In genomic region chr6:94200910-94201309, GRCm38 (mm10) we compare ENCODE assay signal across 18 mouse cellular contexts.
A peak's percentile ranks its signal among the peaks of the same experiment; 100 is the strongest.
DNase-seq lines count a peak whose midpoint lies in the region; ATAC-seq and TF ChIP-seq lines count a peak whose summit lies in the region.
"Had no signal": no experiment of that assay in that cellular context is flagged by ENCODE, and none has a peak within 500 bp of the region (broad histone marks: within the 10 kb centered on the region; RNA-seq: fewer than 3 reads in every experiment).

No protein-coding gene starts in this region.

- DNase-seq in heart, adult 11 months, result no peak
- DNase-seq in 3T3-L1 (ENCODE audit: low read depth, low spot score) (peak; percentile 45), Patski (ENCODE audit: low read depth, low spot score) (peak; percentile 43)
- peak; percentile 24 for DNase-seq in lung, postnatal 10 days
- no peak for DNase-seq in retina, postnatal 1 day
- DNase-seq in cerebellum, adult 18-20 months, result no peak
- DNase-seq: adrenal gland, postnatal 14 days; cerebellum, adult 2 months; cerebellum, postnatal 10 days; forebrain, postnatal 0 days; gastrocnemius, postnatal 14 days; kidney, adult 11 months had no signal

- in situ Hi-C loops in Patski (cut with MboI; ENCODE audit: low pct_unique_long_range_greater_than_20kb), result no loop called here

- TF ChIP-seq CTCF in Patski (IDR thresholded peaks at IDR 0.05), result no peak

- no peak overlapping the region for H3K9ac ChIP-seq in heart, embryonic 12.5 days
- H3K9ac ChIP-seq: embryonic facial prominence, embryonic 12.5 days; forebrain, embryonic 12.5 days; forebrain, postnatal 0 days; hindbrain, embryonic 13.5 days had no signal

- no peak overlapping the region for H3K4me2 ChIP-seq in heart, embryonic 12.5 days
- H3K4me2 ChIP-seq: embryonic facial prominence, embryonic 12.5 days; forebrain, embryonic 12.5 days; hindbrain, embryonic 13.5 days had no signal

- H3K27ac ChIP-seq in heart, embryonic 12.5 days (ENCODE audit: poor library complexity, severe bottlenecking), result peak overlapping the region; percentile 30; the same call in 1 of the 2 replicates
- H3K27ac ChIP-seq: embryonic facial prominence, embryonic 12.5 days; forebrain, embryonic 12.5 days; hindbrain, embryonic 13.5 days; hindbrain, postnatal 0 days had no signal

- WGBS in heart, embryonic 12.5 days, result 17% methylated on average over 3 of the region's 3 CpGs

- H3K9me3 ChIP-seq in heart, embryonic 12.5 days (replicated peaks), result 0 out of 2 replicates have a peak, but pooled peaks cover 3% of the 10 kb centered on the region
- H3K9me3 ChIP-seq: embryonic facial prominence, embryonic 12.5 days; forebrain, embryonic 12.5 days; hindbrain, embryonic 13.5 days had no signal

- H3K4me1 ChIP-seq in heart, embryonic 12.5 days (replicated peaks), result peaks cover 60% of the 10 kb centered on the region

- no peaks in the 10 kb centered on the region for H3K27me3 ChIP-seq in heart, embryonic 12.5 days (replicated peaks)
- H3K27me3 ChIP-seq in Patski, result no peaks in the 10 kb centered on the region
- H3K27me3 ChIP-seq: embryonic facial prominence, embryonic 12.5 days; forebrain, embryonic 12.5 days; hindbrain, embryonic 13.5 days had no signal

- POLR2A ChIA-PET in Patski (lab: Charles Lee), result no interaction called here

- CTCF ChIA-PET in Patski (lab: Charles Lee), result no interaction called here

- ATAC-seq in heart, embryonic 12.5 days (ENCODE audit: insufficient number of reproducible peaks, low FRiP score), result no peak
- no peak for ATAC-seq in Patski
- ATAC-seq: activated CD4-positive, CD25-positive, alpha-beta regulatory T cell, adult 4 months; forebrain, postnatal 0 days; hindbrain, postnatal 0 days had no signal

- no peaks in the 10 kb centered on the region for H3K36me3 ChIP-seq in heart, embryonic 12.5 days
- H3K36me3 ChIP-seq: embryonic facial prominence, embryonic 12.5 days; forebrain, embryonic 12.5 days; hindbrain, embryonic 13.5 days had no signal

- H3K4me3 ChIP-seq in heart, embryonic 12.5 days, result no peak overlapping the region
- H3K4me3 ChIP-seq: embryonic facial prominence, embryonic 12.5 days; forebrain, embryonic 12.5 days; hindbrain, embryonic 13.5 days had no signal

Comparison
In these comparisons a context has a peak if more than half of its experiments do, and no peak if none do; other contexts are left out.
1. DNase-seq: peak in 3T3-L1 (single experiment), Patski (single experiment) and lung, postnatal 10 days (single experiment); none in heart, adult 11 months (single experiment), retina, postnatal 1 day (single experiment) and cerebellum, adult 18-20 months (0 of 2).